Mouse (Mus musculus) heart, postnatal 0 days (tissue): ENCODE data around the gene Mllt10.

Experiments
- CTCF ChIP-seq: IDR thresholded peaks from 2 replicates; pipeline ENCODE4 v1.5.1; 2016; ENCODE audit warnings: antibody characterized with exemption, control low read depth, low read depth
- EP300 ChIP-seq: IDR thresholded peaks from 2 replicates; pipeline ENCODE4 v1.6.1; 2016; ENCODE audit warnings: antibody characterized with exemption, low read depth

DNA sequence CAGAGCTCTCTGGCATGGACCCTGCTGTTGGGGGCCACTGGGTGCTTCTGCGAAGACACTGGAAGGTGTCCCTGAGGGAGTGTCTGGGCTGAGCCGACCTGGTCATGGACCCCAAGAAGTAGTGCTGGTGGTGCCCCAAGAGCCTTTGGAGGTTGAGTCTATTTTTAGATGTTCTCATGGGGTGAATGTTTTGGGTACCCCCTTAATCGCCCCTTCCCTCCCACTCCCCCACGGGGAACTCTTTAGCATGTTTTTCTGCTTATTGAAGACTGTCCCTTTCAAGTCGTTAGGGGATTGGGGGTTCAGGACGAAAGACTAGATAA is 10.6 kb downstream of the Mllt10 start:
- TF ChIP-seq CTCF (no peak), EP300 (no peak)
